Mouse (Mus musculus) megakaryocyte, embryonic 14.5 days (primary cell): ENCODE data around the gene Arglu1.

Source experiments
- FLI1 ChIP-seq: IDR thresholded peaks from 2 replicates; pipeline ENCODE4 v1.6.1; 2012; ENCODE audit warnings: low read length, inconsistent platforms, mixed read lengths
- GATA1 ChIP-seq: IDR thresholded peaks from 3 replicates; pipeline ENCODE4 v1.6.1; 2012; ENCODE audit warnings: mixed read lengths, low read length, inconsistent platforms, borderline replicate concordance

DNA sequence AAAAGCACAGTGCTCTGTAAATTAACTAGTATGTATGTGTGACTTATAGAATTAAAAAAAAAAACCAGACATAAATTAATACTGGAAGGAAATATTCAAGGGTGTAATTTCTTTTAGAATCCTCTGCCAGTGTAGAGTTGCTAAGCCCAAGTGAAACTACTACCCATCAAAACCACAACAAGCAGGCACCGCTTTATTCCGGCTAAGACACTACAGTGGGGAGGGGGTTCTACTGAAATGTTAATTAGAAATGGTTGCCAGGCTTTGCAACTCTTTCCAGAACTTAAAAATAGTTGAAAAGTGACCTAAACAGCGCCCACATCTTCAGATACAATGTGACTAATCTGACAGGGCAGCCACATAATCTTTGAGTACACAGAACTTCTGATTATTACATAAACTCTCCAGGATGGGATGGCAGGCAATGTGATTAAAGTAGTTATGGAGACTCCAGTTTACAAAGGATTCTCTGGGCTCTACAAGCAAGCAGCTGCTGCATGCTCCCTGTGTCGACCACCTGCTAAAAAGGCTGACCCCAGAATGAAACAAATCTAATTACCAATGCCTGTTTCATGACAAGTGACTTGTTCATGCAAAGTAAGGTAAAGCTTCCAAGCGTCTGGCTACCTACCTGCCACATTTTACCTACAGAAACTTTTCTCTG, 32.5 kb downstream of the Arglu1 start:
- no peak for TF ChIP-seq FLI1
- no peak for TF ChIP-seq GATA1
